Mouse (Mus musculus): Measurements from ENCODE around the gene Olfr828.

DNA sequence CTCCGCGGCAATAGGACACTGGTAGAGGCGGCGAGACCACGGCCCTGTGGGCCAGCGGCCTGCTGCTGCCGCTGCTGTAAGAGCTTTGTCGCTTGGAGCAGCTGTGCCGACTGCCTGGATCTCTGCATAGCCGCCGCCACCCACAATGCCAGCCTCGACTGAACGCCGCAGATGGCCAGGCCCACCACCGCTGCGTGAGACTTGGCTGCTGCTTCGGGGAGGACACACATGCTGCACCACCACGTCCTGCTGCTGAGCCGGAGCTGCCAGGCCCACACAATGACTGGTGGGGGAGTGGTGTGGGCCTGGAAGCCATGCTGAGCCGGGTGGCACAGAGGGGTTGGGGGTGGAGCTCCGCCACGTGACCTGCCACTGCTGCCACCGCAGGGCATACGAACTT lies 39.9 kb downstream of the Olfr828 start:
- TF ChIP-seq USF1 (IDR thresholded peaks at IDR 0.05; ENCODE audit: low read depth, low read length) (no peak), UBTF (IDR thresholded peaks at IDR 0.05; ENCODE audit: low read depth, low read length) (no peak), CTCF (conservative IDR thresholded peaks at IDR 0.05 in 1 of 2, IDR thresholded peaks at IDR 0.05 in 1 of 2; ENCODE audit: low read depth in 2 of 2, low read length in 2 of 2) (no peak), ZNF384 (IDR thresholded peaks at IDR 0.05; ENCODE audit: low read depth, low read length) (no peak), POLR2A (IDR thresholded peaks at IDR 0.05; ENCODE audit: low read depth, low read length) (no peak), RCOR1 (conservative IDR thresholded peaks at IDR 0.05; ENCODE audit: low read depth, low read length) (no peak), ZMIZ1 (IDR thresholded peaks at IDR 0.05; ENCODE audit: low read depth, low read length) (no peak), GABPA (IDR thresholded peaks at IDR 0.05; ENCODE audit: insufficient replicate concordance, low read depth, low read length) (no peak), ZC3H11A (IDR thresholded peaks at IDR 0.05; ENCODE audit: low read depth, low read length) (no peak)

All from CH12.LX (cell line).